Mouse (Mus musculus): ENCODE measurements around the gene Ptk6. TPM values are rescaled to one million over a fixed set of nuclear protein-coding genes. Genes with fewer than 3 reads are reported as not detected.
A peak's percentile ranks its signal among the peaks of the same experiment; 100 is the strongest.

Ptk6 gene
- total and polyA plus RNA-seq, 3 experiments: 0.05 to 0.17 (median 0.09) TPM

DNA sequence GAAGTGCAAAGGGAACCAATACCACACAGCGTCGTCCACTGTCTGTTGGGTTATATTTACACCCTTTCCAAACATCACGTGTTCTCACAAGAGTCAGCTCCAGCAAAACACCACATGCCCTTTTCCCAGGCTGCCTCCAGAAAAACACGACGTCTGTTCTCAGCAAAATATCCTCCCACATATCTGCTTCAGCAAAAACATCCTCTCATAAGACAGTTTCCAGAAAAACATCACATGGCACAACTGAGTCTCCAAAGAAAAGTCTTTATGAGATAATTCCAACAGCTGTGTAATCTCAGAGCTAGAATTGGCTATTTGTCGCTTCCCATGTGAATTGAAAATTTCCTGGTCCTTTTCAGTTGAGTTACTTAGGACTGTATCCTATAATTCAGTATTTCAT lies 21.7 kb downstream of the Ptk6 start:
- H3K27me3 ChIP-seq (replicated peaks): no peaks in the 10 kb centered on the region
- H3K9me3 ChIP-seq (replicated peaks; ENCODE audit: low read length): no peaks in the 10 kb centered on the region
- peaks cover 2 to 6% of the 10 kb centered on the region in 2 experiments; a peak in 1 of 4 replicates for H3K4me1 ChIP-seq (ENCODE audit: control insufficient read depth in 1 of 2, insufficient read depth in 2 of 2)
- H3K4me2 ChIP-seq (ENCODE audit: insufficient read depth, low read depth, poor library complexity, severe bottlenecking): no peak overlapping the region
- TF ChIP-seq CHD1 (IDR thresholded peaks at IDR 0.05; ENCODE audit: low read depth, low read length) (no peak), ETS1 (conservative IDR thresholded peaks at IDR 0.05; ENCODE audit: low read depth, low read length) (no peak), MXI1 (IDR thresholded peaks at IDR 0.05; ENCODE audit: low read depth, low read length) (no peak), USF2 (conservative IDR thresholded peaks at IDR 0.05; ENCODE audit: low read depth, low read length) (no peak), CTCF (conservative IDR thresholded peaks at IDR 0.05 in 1 of 2, IDR thresholded peaks at IDR 0.05 in 1 of 2; ENCODE audit: low read depth in 2 of 2, low read length in 2 of 2) (no peak), TBP (conservative IDR thresholded peaks at IDR 0.05; ENCODE audit: low read depth, low read length) (no peak), SIN3A (IDR thresholded peaks at IDR 0.05; ENCODE audit: low read length) (no peak), PAX5 (IDR thresholded peaks at IDR 0.05; ENCODE audit: low read length) (no peak), JUND (conservative IDR thresholded peaks at IDR 0.05; ENCODE audit: low read depth, low read length) (no peak), NELFE (IDR thresholded peaks at IDR 0.05; ENCODE audit: low read depth, low read length) (no peak), USF1 (IDR thresholded peaks at IDR 0.05; ENCODE audit: low read depth, low read length) (no peak), POLR2AphosphoS2 (IDR thresholded peaks at IDR 0.05; ENCODE audit: low read depth, low read length) (no peak), MAX (IDR thresholded peaks at IDR 0.05; ENCODE audit: low read length) (no peak)
- dilution Hi-C loops (cut with MboI; ENCODE audit: extremely low pct_ligation_motif_present, extremely low pct_unique_long_range_greater_than_20kb, low sequenced_read_pairs): no loop called here
- no peaks in the 10 kb centered on the region for H3K36me3 ChIP-seq (replicated peaks in 1 of 2; ENCODE audit: control insufficient read depth in 1 of 2, insufficient read depth in 1 of 2, low read length in 1 of 2)
- H3K4me3 ChIP-seq (replicated peaks in 1 of 3; ENCODE audit: low read depth in 2 of 3, low read length in 2 of 3, poor library complexity in 1 of 3): no peak overlapping the region
- DNase-seq (ENCODE audit: extremely low read depth): no peak
- in situ Hi-C loops (cut with MboI; ENCODE audit: low pct_ligation_motif_present, low pct_unique_long_range_greater_than_20kb, low sequenced_read_pairs): loop anchor here (10.0 to 25.0 kb wide), 3 partner anchors 144 to 306 kb away; partner anchors contain the start of genes Abhd16b, Arfrp1, Tpd52l2 and Zgpat
- H3K79me2 ChIP-seq (replicated peaks; ENCODE audit: control insufficient read depth, extremely low read depth, insufficient read depth, poor library complexity, severe bottlenecking): no peaks in the 10 kb centered on the region
- H3K9ac ChIP-seq (ENCODE audit: insufficient read depth, low read depth): no peak overlapping the region
- H3K27ac ChIP-seq (ENCODE audit: insufficient read depth, low read depth): no peak overlapping the region

DNA sequence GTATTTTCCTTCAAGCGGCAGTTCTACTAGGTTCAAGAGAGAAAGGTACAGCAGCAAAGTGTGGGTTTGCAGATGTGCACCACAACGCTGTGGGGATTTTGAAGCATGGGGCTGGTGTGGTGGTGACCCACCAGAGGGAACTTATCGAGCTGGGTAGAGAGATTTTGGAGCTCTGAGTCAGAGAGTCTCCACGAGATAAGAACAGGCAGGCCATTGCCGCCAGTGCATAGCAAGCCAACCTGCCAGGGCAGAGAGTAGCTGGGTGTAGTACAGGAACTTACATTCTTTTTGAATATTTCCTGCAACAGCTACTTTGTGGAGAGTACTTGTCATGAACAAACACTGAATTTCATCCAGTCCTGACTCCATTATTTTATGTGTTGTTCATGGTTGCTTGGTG lies 24.1 kb downstream of the Ptk6 start:
- dilution Hi-C loops (cut with MboI; ENCODE audit: extremely low pct_ligation_motif_present, extremely low pct_unique_long_range_greater_than_20kb, low sequenced_read_pairs) (no loop called here), in situ Hi-C loops (cut with MboI; ENCODE audit: low pct_ligation_motif_present, low pct_unique_long_range_greater_than_20kb, low sequenced_read_pairs) (loop anchor here (25.0 kb wide), 1 partner anchor 309 kb away; the partner anchor contains the start of genes Abhd16b and Tpd52l2)

DNA sequence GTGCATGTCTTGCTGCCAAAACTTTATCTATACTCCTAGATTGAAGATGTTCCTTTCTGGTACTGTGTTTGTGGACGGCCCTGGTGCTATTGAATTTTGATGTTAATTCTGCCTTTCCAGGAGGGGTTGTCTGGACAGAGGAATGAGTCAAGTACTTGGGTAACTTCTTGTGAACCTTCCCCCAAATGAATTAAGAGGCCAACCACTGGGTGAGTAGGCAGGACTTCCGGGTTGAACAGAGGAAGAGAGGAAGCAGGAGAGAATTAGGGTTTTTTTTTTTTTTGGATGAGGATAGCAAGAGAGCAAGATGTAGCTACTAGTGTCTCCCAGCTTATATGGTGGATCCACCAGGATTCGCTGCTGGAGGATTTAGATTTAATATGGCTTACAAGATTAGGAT lies 24.6 kb downstream of the Ptk6 start:
- Histone ChIP-seq H3K9me3 (replicated peaks; ENCODE audit: low read length) (no peaks in the 10 kb centered on the region), H3K79me2 (replicated peaks; ENCODE audit: control insufficient read depth, extremely low read depth, insufficient read depth, poor library complexity, severe bottlenecking) (no peaks in the 10 kb centered on the region), H3K9ac (ENCODE audit: insufficient read depth, low read depth) (no peak overlapping the region), H3K4me3 (replicated peaks in 1 of 3; ENCODE audit: low read depth in 2 of 3, low read length in 2 of 3, poor library complexity in 1 of 3) (no peak overlapping the region), H3K36me3 (replicated peaks in 1 of 2; ENCODE audit: control insufficient read depth in 1 of 2, insufficient read depth in 1 of 2, low read length in 1 of 2) (no peaks in the 10 kb centered on the region), H3K4me1 (ENCODE audit: control insufficient read depth in 1 of 2, insufficient read depth in 2 of 2) (peaks cover 0 to 2% of the 10 kb centered on the region in 2 experiments; a peak in 1 of 4 replicates), H3K27me3 (replicated peaks) (peaks cover 5% of the 10 kb centered on the region), H3K4me2 (ENCODE audit: insufficient read depth, low read depth, poor library complexity, severe bottlenecking) (no peak overlapping the region), H3K27ac (ENCODE audit: insufficient read depth, low read depth) (no peak overlapping the region)
- no peak for DNase-seq (ENCODE audit: extremely low read depth)
- dilution Hi-C loops (cut with MboI; ENCODE audit: extremely low pct_ligation_motif_present, extremely low pct_unique_long_range_greater_than_20kb, low sequenced_read_pairs): no loop called here
- in situ Hi-C loops (cut with MboI; ENCODE audit: low pct_ligation_motif_present, low pct_unique_long_range_greater_than_20kb, low sequenced_read_pairs): loop anchor here (25.0 kb wide), 1 partner anchor 309 kb away; the partner anchor contains the start of genes Abhd16b and Tpd52l2
- TF ChIP-seq EP300 (IDR thresholded peaks at IDR 0.05; ENCODE audit: low read length) (no peak), MAX (IDR thresholded peaks at IDR 0.05; ENCODE audit: low read length) (no peak), ZNF384 (IDR thresholded peaks at IDR 0.05; ENCODE audit: low read depth, low read length) (peak; percentile 26; the same call in 1 of the 2 replicates), ELF1 (IDR thresholded peaks at IDR 0.05; ENCODE audit: low read depth, low read length) (peak; percentile 54), PAX5 (IDR thresholded peaks at IDR 0.05; ENCODE audit: low read length) (no peak), MYC (IDR thresholded peaks at IDR 0.05; ENCODE audit: low read depth, low read length) (no peak)

More for the DNA sequence above, 24.1 kb downstream of the Ptk6 start:
- H3K36me3 ChIP-seq (replicated peaks in 1 of 2; ENCODE audit: control insufficient read depth in 1 of 2, insufficient read depth in 1 of 2, low read length in 1 of 2): no peaks in the 10 kb centered on the region
- H3K79me2 ChIP-seq (replicated peaks; ENCODE audit: control insufficient read depth, extremely low read depth, insufficient read depth, poor library complexity, severe bottlenecking): no peaks in the 10 kb centered on the region
- peaks cover 5% of the 10 kb centered on the region for H3K27me3 ChIP-seq (replicated peaks)
- no peak overlapping the region for H3K4me3 ChIP-seq (replicated peaks in 1 of 3; ENCODE audit: low read depth in 2 of 3, low read length in 2 of 3, poor library complexity in 1 of 3)
- H3K9ac ChIP-seq (ENCODE audit: insufficient read depth, low read depth): no peak overlapping the region
- H3K4me1 ChIP-seq (ENCODE audit: control insufficient read depth in 1 of 2, insufficient read depth in 2 of 2): peaks cover 0 to 2% of the 10 kb centered on the region in 2 experiments; a peak in 1 of 4 replicates
- H3K4me2 ChIP-seq (ENCODE audit: insufficient read depth, low read depth, poor library complexity, severe bottlenecking): no peak overlapping the region
- H3K9me3 ChIP-seq (replicated peaks; ENCODE audit: low read length): no peaks in the 10 kb centered on the region
- no peak for TF ChIP-seq UBTF (IDR thresholded peaks at IDR 0.05; ENCODE audit: low read depth, low read length)
- no peak for TF ChIP-seq TBP (conservative IDR thresholded peaks at IDR 0.05; ENCODE audit: low read depth, low read length)
- TF ChIP-seq HCFC1 (IDR thresholded peaks at IDR 0.05; ENCODE audit: low read depth, low read length): no peak
- TF ChIP-seq SIN3A (IDR thresholded peaks at IDR 0.05; ENCODE audit: low read length): no peak
- TF ChIP-seq SMC3 (IDR thresholded peaks at IDR 0.05; ENCODE audit: low read depth, low read length): no peak
- DNase-seq (ENCODE audit: extremely low read depth): no peak
- H3K27ac ChIP-seq (ENCODE audit: insufficient read depth, low read depth): no peak overlapping the region

Measured in CH12.LX (cell line).